In genomic region chr16:77695443-77695842, GRCm38 (mm10) we compare ENCODE assay signal across 17 mouse cellular contexts.
A peak's percentile ranks its signal among the peaks of the same experiment; 100 is the strongest.
DNase-seq lines count a peak whose midpoint lies in the region.
"Had no signal": no experiment of that assay in that cellular context is flagged by ENCODE, and none has a peak within 500 bp of the region (broad histone marks: within the 10 kb centered on the region; RNA-seq: fewer than 3 reads in every experiment).

No protein-coding gene starts in this region.

- H3K4me1 ChIP-seq in heart, embryonic 10.5 days = no peaks in the 10 kb centered on the region

- H3K9me3 ChIP-seq in heart, embryonic 10.5 days = no peaks in the 10 kb centered on the region

- H3K4me3 ChIP-seq in heart, embryonic 10.5 days = no peak overlapping the region

- H3K27ac ChIP-seq in heart, embryonic 10.5 days = no peak overlapping the region

- 76% methylated on average over 1 of the region's 1 CpGs for WGBS in heart, embryonic 10.5 days

- DNase-seq in fat pad, adult 2 months (ENCODE audit: extremely low read depth, low read depth, low spot score) = peak; percentile 97
- DNase-seq in gonadal fat pad, adult 2 months (ENCODE audit: low read depth) = peak; percentile 92
- no peak for DNase-seq in heart, embryonic 10.5 days (ENCODE audit: low spot score)
- no peak for DNase-seq in kidney, adult 9 months
- DNase-seq: adrenal gland, adult 2 months; adrenal gland, adult 8-10 months; adrenal gland, postnatal 10 days; adrenal gland, postnatal 14 days; adrenal gland, postnatal 25 days; adrenal gland, postnatal 36 days; B cell, adult 2 months; cerebellum, adult 11 months; cerebellum, adult 11-12 months; cerebellum, adult 18-20 months had no signal

- no peaks in the 10 kb centered on the region for H3K27me3 ChIP-seq in heart, embryonic 10.5 days (ENCODE audit: insufficient read depth, poor library complexity, severe bottlenecking)
- H3K27me3 ChIP-seq: CH12.LX, Patski had no signal

- no peaks in the 10 kb centered on the region for H3K36me3 ChIP-seq in heart, embryonic 10.5 days
- H3K36me3 ChIP-seq: G1E had no signal

Comparison
In these comparisons a context has a peak if more than half of its experiments do, and no peak if none do; other contexts are left out.
1. DNase-seq: peak in fat pad, adult 2 months (single experiment) and gonadal fat pad, adult 2 months (single experiment); none in heart, embryonic 10.5 days (single experiment) and kidney, adult 9 months (single experiment).